Mouse (Mus musculus) kidney, adult 11 months (tissue): ENCODE measurements around the gene Gm21985.
"Not testable (repeated sequence)": the region's sequence is repeated elsewhere in the genome, so short reads cannot be mapped to it uniquely, and the experiment has no call there.

Source experiments
- DNase-seq: peaks from one replicate; pipeline ENCODE4 v3.0.0; 2022

Gene Gm21985

GRCm38 (mm10) chr2:112393958-112394357, 127.8 kb downstream of the Gm21985 start:
- no peak for DNase-seq

DNA sequence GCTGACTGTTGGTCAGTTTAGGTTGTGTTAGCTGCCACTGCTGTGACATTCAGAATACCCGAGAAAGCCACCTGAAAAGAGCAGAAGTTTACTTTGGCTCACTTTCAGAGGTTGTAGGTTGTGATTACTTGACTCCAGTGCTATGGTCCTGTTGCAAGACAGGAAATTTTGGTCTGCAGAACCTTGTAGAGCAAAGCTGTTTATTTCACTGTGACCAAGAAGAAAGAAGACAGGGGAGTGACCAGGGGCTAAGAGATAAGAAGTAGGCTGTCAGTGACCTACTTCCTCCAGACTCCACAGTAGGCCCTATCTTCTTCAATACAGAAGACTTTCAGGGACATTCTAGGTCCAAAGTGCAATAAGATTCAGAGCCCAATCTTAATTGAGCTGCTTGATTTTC, 130.5 kb downstream of the Gm21985 start:
- DNase-seq = no peak

DNA sequence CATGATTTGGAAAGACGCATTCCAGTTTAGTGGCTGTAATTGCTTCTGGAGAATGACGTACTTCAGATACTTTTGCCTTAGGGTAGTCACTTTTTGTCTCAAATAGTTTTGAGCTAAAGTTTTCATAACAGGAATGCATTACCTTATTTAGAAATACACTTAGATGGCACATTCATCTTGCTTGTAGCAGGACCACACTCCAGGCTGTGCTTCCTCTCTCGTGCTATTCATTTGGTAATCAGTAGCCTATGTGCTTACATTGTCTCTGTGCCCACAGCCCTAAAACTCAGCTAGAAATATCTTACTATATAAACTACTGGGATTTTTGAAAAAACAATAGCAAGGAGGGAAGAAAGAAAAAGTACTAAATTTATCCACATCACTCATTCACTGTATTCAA, 140.9 kb downstream of the Gm21985 start:
- no peak for DNase-seq

- no peak for DNase-seq
Measured at GRCm38 (mm10) chr2:112425308-112425707, 159.2 kb downstream of the Gm21985 start.

DNA sequence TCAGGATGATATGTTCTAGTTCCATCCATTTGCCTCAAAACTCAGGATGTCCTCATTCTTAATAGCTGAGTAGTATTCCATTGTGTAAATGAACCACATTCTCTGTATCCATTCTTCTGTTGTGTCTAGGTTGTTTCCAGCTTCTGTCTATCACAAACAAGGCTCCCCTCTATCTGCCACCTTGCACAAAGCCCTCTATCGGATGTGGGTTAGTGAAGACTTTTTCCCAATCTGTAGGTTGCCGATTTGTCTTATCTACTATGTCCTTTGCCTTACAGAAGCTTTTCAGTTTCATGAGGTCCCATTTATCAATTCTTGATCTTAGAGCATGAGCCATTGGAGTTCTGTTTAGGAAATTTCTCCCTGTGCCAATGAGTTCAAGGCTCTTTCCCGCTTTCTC, 162.4 kb downstream of the Gm21985 start:
- not testable (repeated sequence) for DNase-seq

- no peak for DNase-seq
Measured at GRCm38 (mm10) chr2:112429665-112430064, 163.6 kb downstream of the Gm21985 start.

DNA sequence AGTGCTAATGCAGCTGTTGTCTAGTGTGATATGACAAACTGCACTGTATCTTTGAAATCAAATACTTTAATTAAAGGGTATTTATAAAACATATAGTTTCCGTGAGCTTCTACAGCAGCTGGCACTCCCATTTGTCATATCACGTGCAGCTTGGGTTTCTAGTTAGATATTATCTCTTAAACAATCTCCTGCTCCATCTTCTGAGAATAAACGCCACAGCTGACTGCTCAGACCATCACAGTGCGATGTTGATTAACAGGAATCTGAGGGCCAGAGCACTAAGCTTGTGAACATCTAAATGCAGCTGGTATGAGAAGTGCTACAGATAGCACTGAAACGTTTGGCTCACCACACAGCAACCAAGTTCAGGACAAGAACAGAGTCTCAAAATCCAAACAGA, 164.3 kb downstream of the Gm21985 start:
- DNase-seq = no peak

DNA sequence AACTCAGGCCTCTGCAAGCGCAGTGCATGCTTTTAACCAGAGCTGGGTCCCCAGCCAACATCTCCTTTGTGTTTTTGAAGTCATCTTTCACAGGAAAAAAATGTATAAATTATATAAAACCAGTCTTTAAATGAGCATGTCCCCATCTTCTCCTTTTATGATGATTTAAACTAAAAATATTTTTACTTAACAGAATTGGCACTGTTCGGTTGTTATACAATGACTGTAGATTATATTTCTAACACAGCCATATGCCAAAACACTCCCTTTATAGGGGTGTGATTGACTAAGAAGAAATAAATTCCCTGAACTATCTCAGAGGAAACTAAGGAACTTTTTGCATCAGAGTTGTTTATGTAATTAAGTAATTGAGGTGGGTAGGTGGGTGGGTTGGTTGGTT, 166.4 kb downstream of the Gm21985 start:
- no peak for DNase-seq

- peak; percentile 21 for DNase-seq
Measured at GRCm38 (mm10) chr2:112433359-112433758, 167.2 kb downstream of the Gm21985 start.

GRCm38 (mm10) chr2:112436292-112436691, 170.2 kb downstream of the Gm21985 start:
- no peak for DNase-seq

GRCm38 (mm10) chr2:112437589-112437988, 171.5 kb downstream of the Gm21985 start:
- no peak for DNase-seq

DNA sequence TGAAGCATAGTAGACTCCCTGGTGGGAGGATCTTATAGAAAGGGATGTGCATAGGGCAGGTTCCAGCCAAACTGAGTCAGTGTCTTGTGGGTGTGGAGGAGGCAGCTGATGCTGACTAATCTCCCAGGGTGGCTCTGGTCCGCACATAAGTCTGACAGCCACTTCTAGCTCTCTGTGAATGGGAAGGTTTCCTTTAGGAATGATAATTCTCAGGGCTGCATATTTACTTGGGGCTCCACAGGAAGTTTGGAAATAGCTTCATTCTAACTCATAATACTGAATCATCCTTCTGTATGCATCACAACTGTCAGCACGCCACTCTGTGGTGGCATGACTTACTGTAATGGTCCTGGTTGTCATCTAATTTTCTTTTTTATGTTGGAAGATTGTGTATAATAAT, 177.4 kb downstream of the Gm21985 start:
- DNase-seq = no peak

GRCm38 (mm10) chr2:112445511-112445910, 179.4 kb downstream of the Gm21985 start:
- DNase-seq = no peak

DNA sequence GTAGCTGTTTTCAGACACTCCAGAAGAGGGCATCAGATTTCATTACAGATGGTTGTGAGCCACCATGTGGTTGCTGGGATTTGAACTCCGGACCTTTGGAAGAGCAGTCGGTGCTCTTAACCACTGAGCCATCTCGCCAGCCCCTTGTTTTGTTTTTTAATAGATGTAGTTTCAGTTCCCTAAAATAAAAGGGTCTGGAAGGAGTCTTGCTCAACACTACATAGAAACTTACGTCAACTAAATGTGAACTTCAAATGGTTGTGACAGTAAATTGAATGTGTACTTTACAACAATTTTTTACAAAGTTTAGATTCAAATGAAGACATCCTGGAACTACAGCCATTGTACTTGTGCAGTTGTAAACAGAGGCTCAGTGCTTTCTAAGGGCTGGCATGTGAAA, 181.9 kb downstream of the Gm21985 start:
- DNase-seq = not testable (repeated sequence)

- no peak for DNase-seq
Measured at GRCm38 (mm10) chr2:112448510-112449059, 182.5 kb downstream of the Gm21985 start.

GRCm38 (mm10) chr2:112449597-112450296, 183.6 kb downstream of the Gm21985 start:
- no peak for DNase-seq

DNA sequence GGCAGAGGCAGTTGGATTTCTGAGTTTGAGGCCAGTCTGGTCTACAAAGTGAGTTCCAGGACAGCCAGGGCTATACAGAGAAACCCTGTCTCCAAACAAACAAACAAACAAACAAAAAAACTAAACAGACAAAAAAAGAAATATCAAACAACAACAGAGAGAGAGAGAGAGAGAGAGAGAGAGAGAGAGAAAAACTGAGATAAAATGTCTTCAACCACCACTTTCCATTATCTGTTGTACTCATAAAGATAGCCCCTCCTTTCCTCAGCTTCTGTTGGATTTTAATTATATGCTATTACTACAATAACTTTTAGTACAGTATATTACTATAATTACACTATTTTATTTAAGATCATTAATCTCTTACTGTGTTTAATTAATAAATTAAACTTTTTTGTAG, 186.4 kb downstream of the Gm21985 start:
- DNase-seq = not testable (repeated sequence)

- no peak for DNase-seq
Measured at GRCm38 (mm10) chr2:112454125-112454861, 188.2 kb downstream of the Gm21985 start.

- DNase-seq = peak; percentile 93
Measured at GRCm38 (mm10) chr2:112454862-112455564, 188.9 kb downstream of the Gm21985 start, which contains the start of gene Emc7. Emc7 (plus strand) TSS chr2:112454997.
